Mouse (Mus musculus) myocyte (in vitro differentiated cells): ENCODE results near the gene Plcl2. TPM values are rescaled to one million over a fixed set of nuclear protein-coding genes. Genes with fewer than 3 reads are reported as not detected.

Source experiments
- H3K27me3 ChIP-seq: one replicate; pipeline ENCODE4 v1.6.1; 2011; ENCODE audit not compliant: control insufficient read depth, insufficient read depth, insufficient read length
- H3K36me3 ChIP-seq: one replicate; pipeline ENCODE4 v1.6.1; 2011; ENCODE audit not compliant: control insufficient read depth, insufficient read depth
- H3K4me2 ChIP-seq: one replicate; pipeline ENCODE4 v1.6.1; 2011; ENCODE audit warnings: low read depth, control low read depth
- H3K4me3 ChIP-seq: one replicate; pipeline ENCODE4 v1.5.1; 2011; ENCODE audit warnings: mild to moderate bottlenecking, control low read depth, moderate library complexity
- H3K79me2 ChIP-seq: one replicate; pipeline ENCODE4 v1.6.1; 2011; ENCODE audit not compliant: control insufficient read depth, insufficient read depth
- H3ac ChIP-seq: one replicate; pipeline ENCODE4 v1.6.1; 2011; ENCODE audit not compliant: control insufficient read depth, insufficient read length
- CEBPB ChIP-seq: IDR thresholded peaks from 2 replicates; pipeline ENCODE4 v1.6.1; 2011; ENCODE audit warnings: mild to moderate bottlenecking, moderate library complexity; ENCODE audit not compliant: poor library complexity, insufficient read depth, severe bottlenecking
- E2F4 ChIP-seq: IDR thresholded peaks from one replicate; pipeline ENCODE4 v1.6.1; 2011; ENCODE audit warnings: mild to moderate bottlenecking, control low read depth, moderate library complexity; ENCODE audit not compliant: insufficient read depth
- MAX ChIP-seq: IDR thresholded peaks from one replicate; pipeline ENCODE4 v1.6.1; 2011; ENCODE audit warnings: low read depth, mild to moderate bottlenecking, control low read depth
- MYOD1 ChIP-seq, 3 experiments: IDR thresholded peaks; one replicate each; pipeline ENCODE4 v1.6.1; 2011; ENCODE audit warnings: control low read depth in 2 of 3, low read depth in 2 of 3, mild to moderate bottlenecking in 2 of 3, moderate library complexity in 1 of 3; ENCODE audit not compliant: insufficient read length in 2 of 3, control insufficient read depth in 1 of 3
- MYOG ChIP-seq, 3 experiments: IDR thresholded peaks; one replicate each; pipeline ENCODE4 v1.6.1; 2011; ENCODE audit warnings: control low read depth in 2 of 3, low read depth in 2 of 3, mild to moderate bottlenecking in 2 of 3; ENCODE audit not compliant: insufficient read length in 2 of 3, control insufficient read depth in 1 of 3, insufficient read depth in 1 of 3
- POLR2A ChIP-seq: IDR thresholded peaks from one replicate; pipeline ENCODE4 v1.6.1; 2011; ENCODE audit warnings: low read depth, mild to moderate bottlenecking, control low read depth, moderate library complexity; ENCODE audit not compliant: insufficient read length
- POLR2AphosphoS2 ChIP-seq: IDR thresholded peaks from one replicate; pipeline ENCODE4 v1.6.1; 2011; ENCODE audit warnings: low read depth, control low read depth; ENCODE audit not compliant: insufficient read length
- REST ChIP-seq: IDR thresholded peaks from one replicate; pipeline ENCODE4 v1.6.1; 2011; ENCODE audit warnings: mild to moderate bottlenecking, control low read depth, moderate library complexity; ENCODE audit not compliant: insufficient read depth, insufficient read length
- SRF ChIP-seq: IDR thresholded peaks from one replicate; pipeline ENCODE4 v1.6.1; 2011; ENCODE audit warnings: low read depth; ENCODE audit not compliant: control insufficient read depth, insufficient read length
- TCF12 ChIP-seq: IDR thresholded peaks from one replicate; pipeline ENCODE4 v1.6.1; 2011; ENCODE audit warnings: mild to moderate bottlenecking, control low read depth; ENCODE audit not compliant: poor library complexity, insufficient read depth, severe bottlenecking
- TCF3 ChIP-seq: IDR thresholded peaks from one replicate; pipeline ENCODE4 v1.6.1; 2011; ENCODE audit warnings: low read depth, control low read depth; ENCODE audit not compliant: insufficient read length
- USF1 ChIP-seq: IDR thresholded peaks from one replicate; pipeline ENCODE4 v1.6.1; 2011; ENCODE audit warnings: low read depth, mild to moderate bottlenecking, control low read depth, moderate library complexity
- polyA plus RNA-seq: library from polyadenylated mRNA; unstranded; fragments of >200 nt; fragmentation: generic; extraction: Trizol; gene quantifications from one replicate; pipeline ENCODE4 v1.2.1, GENCODE M21; 2012; ENCODE audit warnings: missing spikeins

Gene Plcl2
- polyA plus RNA-seq, 1 experiment: 13.2 TPM

DNA sequence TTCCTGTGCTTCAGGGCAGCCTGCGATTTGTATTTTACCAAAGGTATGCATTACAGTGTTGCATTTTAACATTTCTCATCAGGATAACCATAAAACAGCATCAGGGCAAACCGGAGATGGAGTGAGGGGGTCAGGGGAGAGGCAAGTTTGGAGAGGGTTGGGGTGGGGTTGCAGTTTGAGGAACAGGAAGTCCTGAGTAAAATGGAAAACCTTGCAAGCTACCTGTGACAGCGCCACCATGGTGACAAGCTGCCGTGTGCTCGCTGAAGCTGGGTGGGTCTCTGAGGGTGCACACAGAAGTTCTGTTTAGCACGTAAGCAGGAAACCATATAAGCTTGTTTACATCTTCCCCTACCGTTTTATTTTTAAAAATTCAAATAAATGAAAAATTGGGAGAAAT, 25.5 kb upstream of the Plcl2 start:
- no peak overlapping the region for H3K4me2 ChIP-seq
- TF ChIP-seq REST (no peak), TCF3 (no peak), POLR2A (no peak), MYOG (IDR thresholded peaks at IDR 0.05; ENCODE audit: control insufficient read depth in 1 of 3, insufficient read depth in 1 of 3, insufficient read length in 2 of 3, low read depth in 2 of 3) (no peak), TCF12 (no peak)
- no peaks in the 10 kb centered on the region for H3K36me3 ChIP-seq
- H3ac ChIP-seq: no peak overlapping the region
- no peaks in the 10 kb centered on the region for H3K27me3 ChIP-seq
- H3K79me2 ChIP-seq: no peaks in the 10 kb centered on the region
- H3K4me3 ChIP-seq: no peak overlapping the region

DNA sequence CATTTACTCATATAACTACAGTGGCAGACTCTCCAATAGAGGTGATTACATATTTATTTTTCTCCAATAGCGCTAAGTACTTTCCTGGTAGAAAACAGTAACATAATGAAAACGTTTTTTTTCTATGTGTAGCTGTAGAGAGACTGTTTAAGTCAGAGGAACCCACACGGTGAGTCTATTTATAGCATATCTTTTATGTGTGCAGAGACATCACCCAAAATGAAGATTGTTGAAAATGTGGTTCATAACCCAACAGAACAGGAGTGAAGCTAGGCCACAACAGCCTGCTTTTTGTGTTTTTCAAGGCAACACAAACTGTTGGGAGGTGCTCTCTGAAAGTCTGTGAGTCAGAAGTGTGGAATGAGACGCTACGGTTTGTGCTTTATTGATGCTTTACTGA, 24.2 kb upstream of the Plcl2 start:
- no peak overlapping the region for H3K4me3 ChIP-seq

DNA sequence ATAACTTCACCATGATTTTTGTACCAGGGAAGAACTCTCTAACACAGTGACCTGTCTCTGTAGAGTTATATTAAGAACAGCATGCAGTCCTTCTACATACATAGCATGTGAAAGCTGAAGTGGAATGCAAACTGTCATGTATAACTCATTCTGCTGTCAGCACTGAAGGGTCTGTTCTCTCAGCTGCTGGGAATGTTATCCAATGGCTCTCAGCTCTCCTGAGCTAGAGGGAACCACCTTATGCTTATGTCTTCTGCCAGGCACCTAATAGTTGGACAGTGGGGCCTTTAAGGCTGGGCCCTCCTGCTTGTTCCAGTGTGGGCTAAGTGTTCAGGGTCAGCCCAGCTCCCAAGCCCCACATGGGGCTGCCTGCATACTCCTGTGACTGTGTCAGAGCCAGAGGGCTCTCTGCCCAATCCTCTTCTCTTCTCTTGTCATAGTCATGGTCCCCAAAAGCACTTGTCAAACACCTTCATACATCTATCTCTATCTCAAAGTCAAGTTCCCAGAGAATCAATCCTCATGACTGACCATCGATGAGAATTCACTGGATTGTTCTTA, 22.1 kb upstream of the Plcl2 start:
- Histone ChIP-seq H3K4me2 (no peak overlapping the region), H3K4me3 (no peak overlapping the region), H3K79me2 (no peaks in the 10 kb centered on the region), H3K27me3 (no peaks in the 10 kb centered on the region), H3K36me3 (no peaks in the 10 kb centered on the region), H3ac (no peak overlapping the region)
- no peak for TF ChIP-seq CEBPB
- TF ChIP-seq POLR2AphosphoS2: no peak
- no peak for TF ChIP-seq MAX

More for the DNA sequence above, 24.2 kb upstream of the Plcl2 start:
- no peaks in the 10 kb centered on the region for H3K36me3 ChIP-seq
- H3K79me2 ChIP-seq: no peaks in the 10 kb centered on the region
- H3ac ChIP-seq: no peak overlapping the region
- no peak overlapping the region for H3K4me2 ChIP-seq
- H3K27me3 ChIP-seq: no peaks in the 10 kb centered on the region
- no peak for TF ChIP-seq MYOG (IDR thresholded peaks at IDR 0.05; ENCODE audit: control insufficient read depth in 1 of 3, insufficient read depth in 1 of 3, insufficient read length in 2 of 3, low read depth in 2 of 3)
- TF ChIP-seq MYOD1 (IDR thresholded peaks at IDR 0.05; ENCODE audit: control insufficient read depth in 1 of 3, insufficient read length in 2 of 3, low read depth in 2 of 3): no peak
- TF ChIP-seq CEBPB: no peak
- no peak for TF ChIP-seq SRF
- no peak for TF ChIP-seq E2F4

DNA sequence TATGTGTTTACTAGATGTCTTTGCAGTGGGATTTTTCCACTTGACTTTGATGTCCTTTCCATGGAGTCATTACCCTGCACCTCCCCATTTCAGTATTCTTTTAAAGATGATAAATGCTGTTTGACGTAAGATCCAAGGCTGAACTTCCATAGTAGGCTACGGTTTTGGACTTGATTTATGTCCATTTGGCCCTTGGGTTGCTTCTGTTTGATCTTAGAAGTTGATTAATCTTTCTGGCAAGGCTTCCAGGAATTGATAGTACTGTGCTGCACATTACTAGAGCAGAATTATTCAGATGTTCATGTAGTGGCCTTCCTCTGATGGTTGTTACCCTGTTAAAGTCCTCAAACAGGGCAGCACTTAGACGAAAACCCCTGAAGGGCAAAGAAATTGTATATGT, 21.5 kb upstream of the Plcl2 start:
- TF ChIP-seq MAX: no peak
- H3K4me2 ChIP-seq: no peak overlapping the region
- no peak overlapping the region for H3K4me3 ChIP-seq
- H3K27me3 ChIP-seq: no peaks in the 10 kb centered on the region
- no peak overlapping the region for H3ac ChIP-seq
- no peaks in the 10 kb centered on the region for H3K36me3 ChIP-seq
- H3K79me2 ChIP-seq: no peaks in the 10 kb centered on the region

DNA sequence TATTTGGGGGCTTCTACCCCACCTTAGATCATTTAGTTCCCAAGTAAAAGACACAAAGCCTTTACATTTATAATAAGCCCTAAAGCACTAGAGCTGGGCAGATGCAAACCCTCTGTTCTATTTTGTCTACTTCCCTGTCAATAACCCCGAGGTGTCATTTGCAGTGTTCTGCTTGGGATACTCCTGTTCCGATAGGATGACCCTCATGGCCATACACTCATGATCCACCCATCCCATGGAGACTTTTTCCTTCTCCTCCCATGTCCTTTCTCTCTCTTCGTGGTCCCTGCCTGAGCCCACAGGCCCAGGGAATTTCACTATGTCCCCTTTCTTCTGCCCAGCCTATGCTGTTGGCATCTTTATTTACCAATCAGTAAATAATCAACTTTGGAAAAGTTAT, 20.8 kb upstream of the Plcl2 start:
- no peak overlapping the region for H3K4me3 ChIP-seq
- TF ChIP-seq USF1 (no peak), MAX (no peak), POLR2AphosphoS2 (no peak), SRF (no peak), TCF3 (no peak), TCF12 (no peak), MYOD1 (IDR thresholded peaks at IDR 0.05; ENCODE audit: control insufficient read depth in 1 of 3, insufficient read length in 2 of 3, low read depth in 2 of 3) (no peak), MYOG (IDR thresholded peaks at IDR 0.05; ENCODE audit: control insufficient read depth in 1 of 3, insufficient read depth in 1 of 3, insufficient read length in 2 of 3, low read depth in 2 of 3) (no peak), E2F4 (no peak), REST (no peak), CEBPB (no peak), POLR2A (no peak)
- no peaks in the 10 kb centered on the region for H3K27me3 ChIP-seq
- H3K36me3 ChIP-seq: no peaks in the 10 kb centered on the region
- no peak overlapping the region for H3K4me2 ChIP-seq
- no peak overlapping the region for H3ac ChIP-seq
- no peaks in the 10 kb centered on the region for H3K79me2 ChIP-seq

DNA sequence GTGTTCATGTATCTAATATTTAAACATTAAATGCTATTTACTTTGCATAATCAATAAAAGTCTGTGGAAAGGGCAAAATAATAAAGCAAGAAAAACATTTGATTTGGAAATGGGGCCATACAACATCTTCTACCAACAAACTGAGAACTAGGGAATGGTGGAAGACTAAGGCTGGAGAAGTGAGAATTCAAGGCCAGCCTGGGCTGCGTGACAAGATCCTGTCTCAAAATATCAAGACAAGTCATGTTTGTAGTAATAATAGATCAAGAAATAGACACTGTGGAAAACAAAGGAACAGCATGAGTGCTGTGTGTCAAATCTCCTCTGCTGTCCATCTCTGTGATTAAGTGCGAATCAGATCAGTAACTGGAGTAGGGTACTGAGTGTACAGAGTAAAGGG, 20.3 kb upstream of the Plcl2 start:
- Histone ChIP-seq H3K27me3 (no peaks in the 10 kb centered on the region), H3K36me3 (no peaks in the 10 kb centered on the region), H3K79me2 (no peaks in the 10 kb centered on the region), H3K4me2 (no peak overlapping the region), H3K4me3 (no peak overlapping the region), H3ac (no peak overlapping the region)
- TF ChIP-seq REST (no peak), POLR2A (no peak)
